8 mouse cellular contexts compared by ENCODE assay signal in genomic region chr15:79326971-79327961, GRCm38 (mm10). TPM values are rescaled to one million over a fixed set of nuclear protein-coding genes. Genes with fewer than 3 reads are reported as not detected.
DNase-seq lines count a peak whose midpoint lies in the region; ATAC-seq and TF ChIP-seq lines count a peak whose summit lies in the region.

No protein-coding gene starts in this region.

- H3K4me3 ChIP-seq in forebrain, embryonic 14.5 days (ENCODE audit: low read depth, low read length) = peak overlapping the region; percentile 57
- peak overlapping the region; percentile 76 to 93 for H3K4me3 ChIP-seq in liver, embryonic 14.5 days (ENCODE audit: insufficient read depth in 1 of 2, low read depth in 2 of 2, low read length in 2 of 2)
- peak overlapping the region; percentile 59 for H3K4me3 ChIP-seq in neural tube, embryonic 11.5 days (ENCODE audit: low read depth, low read length)

- H3K9ac ChIP-seq in forebrain, embryonic 14.5 days (ENCODE audit: low read length) = peak overlapping the region; percentile 72
- peak overlapping the region; percentile 97 for H3K9ac ChIP-seq in liver, embryonic 14.5 days (replicated peaks)
- H3K9ac ChIP-seq in neural tube, embryonic 11.5 days (ENCODE audit: low read length) = peak overlapping the region; percentile 72

- no peaks in the 10 kb centered on the region for H3K36me3 ChIP-seq in forebrain, embryonic 14.5 days (ENCODE audit: control insufficient read depth, insufficient read depth, low read length)
- H3K36me3 ChIP-seq in liver, embryonic 14.5 days (replicated peaks; ENCODE audit: control insufficient read depth, insufficient read depth, low read depth) = no peaks in the 10 kb centered on the region
- H3K36me3 ChIP-seq in neural tube, embryonic 11.5 days (ENCODE audit: control insufficient read depth, insufficient read depth, low read length) = no peaks in the 10 kb centered on the region

- peaks cover 6% of the 10 kb centered on the region; the same call in 1 of the 2 replicates for H3K4me1 ChIP-seq in forebrain, embryonic 14.5 days (ENCODE audit: control insufficient read depth, insufficient read depth, low read length)
- H3K4me1 ChIP-seq in liver, embryonic 14.5 days (replicated peaks; ENCODE audit: control insufficient read depth in 2 of 2, insufficient read depth in 2 of 2, low read length in 1 of 2) = peaks cover 24 to 47% of the 10 kb centered on the region in 2 experiments
- peaks cover 5% of the 10 kb centered on the region for H3K4me1 ChIP-seq in neural tube, embryonic 11.5 days (ENCODE audit: control insufficient read depth, insufficient read depth, low read length)

- ATAC-seq in CD4-positive, CD25-positive, alpha-beta regulatory T cell, adult 4 months = peak; percentile 4
- peak; percentile 40 for ATAC-seq in forebrain, embryonic 14.5 days
- peak; percentile 11; the same call in 1 of the 2 replicates for ATAC-seq in liver, embryonic 14.5 days (ENCODE audit: insufficient read depth)
- ATAC-seq in neural tube, embryonic 11.5 days (ENCODE audit: insufficient read depth, low FRiP score, low TSS enrichment) = peak; percentile 40

- DNase-seq in 3134 (ENCODE audit: extremely low read depth, insufficient read length, low spot score) = peak; percentile 54
- DNase-seq in cerebellum, adult 11-12 months = peak; percentile 65
- peak; percentile 52 for DNase-seq in forebrain, embryonic 14.5 days (ENCODE audit: low spot score)
- peak; percentile 72 for DNase-seq in kidney, adult 18-20 months
- DNase-seq in liver, embryonic 14.5 days (ENCODE audit: low read depth in 3 of 3, low spot score in 3 of 3) = no peak
- peak; percentile 53 for DNase-seq in neural tube, embryonic 11.5 days (ENCODE audit: low spot score)
- DNase-seq in gastrocnemius, adult 8-10 months (ENCODE audit: low spot score in 2 of 2) = no peak

- no peaks in the 10 kb centered on the region for H3K27me3 ChIP-seq in forebrain, embryonic 14.5 days (replicated peaks; ENCODE audit: control insufficient read depth, insufficient read depth, low read length)
- no peaks in the 10 kb centered on the region for H3K27me3 ChIP-seq in liver, embryonic 14.5 days (ENCODE audit: control insufficient read depth, insufficient read depth, low read length)
- H3K27me3 ChIP-seq in neural tube, embryonic 11.5 days (ENCODE audit: control insufficient read depth, insufficient read depth, low read length) = no peaks in the 10 kb centered on the region

- H3K9me3 ChIP-seq in forebrain, embryonic 14.5 days (replicated peaks; ENCODE audit: control insufficient read depth, low read length) = no peaks in the 10 kb centered on the region
- H3K9me3 ChIP-seq in liver, embryonic 14.5 days (ENCODE audit: control insufficient read depth, low read length) = no peaks in the 10 kb centered on the region
- no peaks in the 10 kb centered on the region for H3K9me3 ChIP-seq in neural tube, embryonic 11.5 days (ENCODE audit: control insufficient read depth, low read length)

- 0 out of 2 replicates have a peak, but pooled peaks have one; percentile 2 for TF ChIP-seq CTCF in liver, embryonic 14.5 days (IDR thresholded peaks at IDR 0.05; ENCODE audit: low read depth)

- H3K27ac ChIP-seq in forebrain, embryonic 14.5 days (ENCODE audit: low read depth, low read length) = peak overlapping the region; percentile 82
- peak overlapping the region; percentile 93 for H3K27ac ChIP-seq in liver, embryonic 14.5 days
- H3K27ac ChIP-seq in neural tube, embryonic 11.5 days (ENCODE audit: low read depth, low read length) = peak overlapping the region; percentile 87

- peak overlapping the region; percentile 84 for H3K4me2 ChIP-seq in forebrain, embryonic 14.5 days (ENCODE audit: low read length)
- H3K4me2 ChIP-seq in liver, embryonic 14.5 days (ENCODE audit: low read depth) = peak overlapping the region; percentile 73
- H3K4me2 ChIP-seq in neural tube, embryonic 11.5 days (ENCODE audit: low read depth) = peak overlapping the region; percentile 94

- WGBS in forebrain, embryonic 14.5 days = 8% methylated on average over 20 of the region's 20 CpGs
- 14% methylated on average over 20 of the region's 20 CpGs for WGBS in liver, embryonic 14.5 days (ENCODE audit: insufficient replicate concordance)
- 8% methylated on average over 20 of the region's 20 CpGs for WGBS in neural tube, embryonic 11.5 days

- TF ChIP-seq EP300 in liver, embryonic 14.5 days (IDR thresholded peaks at IDR 0.05; ENCODE audit: low read depth) = no peak

RNA-seq across cellular contexts. Expression of gene Pla2g6, which starts 0.9 kb away (rescaled TPM):
- 10 to 100 TPM; 12.1 to 19.9 TPM for polyA plus RNA-seq in CD4-positive, CD25-positive, alpha-beta regulatory T cell, adult 4 months (2017; shearing (Covaris generic))
- polyA plus RNA-seq in forebrain, embryonic 14.5 days (2014; fragmentation: Nextera tagmentation; extraction: Ambion mirVana) = 14.0 and 18.9 TPM in 2 replicates
- polyA plus RNA-seq in liver, embryonic 14.5 days (2012; rRNA removed) = 10.5 and 11.8 TPM in 2 replicates
- 7.9 and 9.9 TPM in 2 replicates for polyA plus RNA-seq in liver, embryonic 14.5 days (2014; fragmentation: Nextera tagmentation; extraction: Ambion mirVana)
- 21.9 and 22.9 TPM in 2 replicates for polyA plus RNA-seq in neural tube, embryonic 11.5 days (2014; fragmentation: Nextera tagmentation; extraction: Ambion mirVana)
- total RNA-seq in gastrocnemius, adult 8-10 months (2022) = 10 to 100 TPM; 17.3 to 22.2 (median 18.0) TPM

RNA-seq across cellular contexts. Expression of gene Maff, which starts 19.2 kb away (rescaled TPM):
- polyA plus RNA-seq in CD4-positive, CD25-positive, alpha-beta regulatory T cell, adult 4 months (2017; shearing (Covaris generic)) = 1 to 10 TPM; 1.3 to 1.9 TPM
- 0.72 and 1.6 TPM in 2 replicates for polyA plus RNA-seq in forebrain, embryonic 14.5 days (2014; fragmentation: Nextera tagmentation; extraction: Ambion mirVana)
- polyA plus RNA-seq in liver, embryonic 14.5 days (2012; rRNA removed) = 1.8 TPM in 2 replicates
- polyA plus RNA-seq in liver, embryonic 14.5 days (2014; fragmentation: Nextera tagmentation; extraction: Ambion mirVana) = 0.80 and 1.1 TPM in 2 replicates
- polyA plus RNA-seq in neural tube, embryonic 11.5 days (2014; fragmentation: Nextera tagmentation; extraction: Ambion mirVana) = 1.2 and 2.9 TPM in 2 replicates
- total RNA-seq in gastrocnemius, adult 8-10 months (2022) = 1 to 10 TPM; 2.4 to 6.3 (median 4.3) TPM

RNA-seq across cellular contexts. Expression of gene Baiap2l2, which starts 41.9 kb away (rescaled TPM):
- not detected for polyA plus RNA-seq in CD4-positive, CD25-positive, alpha-beta regulatory T cell, adult 4 months (2017; shearing (Covaris generic))
- 1.4 and 2.6 TPM in 2 replicates for polyA plus RNA-seq in forebrain, embryonic 14.5 days (2014; fragmentation: Nextera tagmentation; extraction: Ambion mirVana)
- 3.9 and 7.9 TPM in 2 replicates for polyA plus RNA-seq in liver, embryonic 14.5 days (2012; rRNA removed)
- 1.2 and 1.9 TPM in 2 replicates for polyA plus RNA-seq in liver, embryonic 14.5 days (2014; fragmentation: Nextera tagmentation; extraction: Ambion mirVana)
- polyA plus RNA-seq in neural tube, embryonic 11.5 days (2014; fragmentation: Nextera tagmentation; extraction: Ambion mirVana) = 1.9 and 2.3 TPM in 2 replicates
- total RNA-seq in gastrocnemius, adult 8-10 months (2022) = 1 to 10 TPM; 2.6 to 6.1 (median 3.5) TPM

Comparison
In these comparisons a context has a peak if more than half of its experiments do, and no peak if none do; other contexts are left out.
1. DNase-seq: peak in 3134 (single experiment), cerebellum, adult 11-12 months (single experiment), forebrain, embryonic 14.5 days (single experiment), kidney, adult 18-20 months (single experiment) and neural tube, embryonic 11.5 days (single experiment); none in liver, embryonic 14.5 days (0 of 3) and gastrocnemius, adult 8-10 months (0 of 2).
2. Peak in every context shown above with its lines, with median percentiles within 50 percentile points of each other: ATAC-seq, H3K27ac ChIP-seq, H3K4me2 ChIP-seq, H3K4me3 ChIP-seq and H3K9ac ChIP-seq.